Comparison of ENCODE assay signal across 15 mouse cellular contexts in the genomic region with DNA sequence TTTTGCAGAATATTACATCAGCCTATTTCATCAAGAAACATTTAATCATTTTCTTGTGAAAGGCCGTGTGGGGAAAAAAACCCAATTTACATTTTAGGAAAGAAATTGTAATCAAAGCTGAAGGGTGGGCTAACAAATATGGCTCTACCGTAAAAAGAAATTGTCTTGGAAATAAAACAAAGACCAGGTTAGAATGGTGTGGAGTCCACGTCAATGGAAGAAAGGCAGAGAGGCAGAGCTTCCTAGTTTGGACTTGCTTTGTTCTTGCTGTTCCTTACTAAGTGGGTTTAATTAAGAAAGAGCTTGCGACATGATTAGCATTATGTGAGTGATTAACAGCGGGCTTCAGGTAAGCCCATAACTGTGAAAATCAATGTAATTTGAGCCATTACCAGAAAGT. TPM values are rescaled to one million over a fixed set of nuclear protein-coding genes. Genes with fewer than 3 reads are reported as not detected.
A peak's percentile ranks its signal among the peaks of the same experiment; 100 is the strongest.
DNase-seq lines count a peak whose midpoint lies in the region; ATAC-seq lines count a peak whose summit lies in the region.
"Had no signal": no experiment of that assay in that cellular context is flagged by ENCODE, and none has a peak within 500 bp of the region (broad histone marks: within the 10 kb centered on the region; RNA-seq: fewer than 3 reads in every experiment).

No protein-coding gene starts in this region.

- peak overlapping the region; percentile 45 for H3K4me2 ChIP-seq in heart, embryonic 13.5 days
- no peak overlapping the region for H3K4me2 ChIP-seq in neural tube, embryonic 12.5 days (replicated peaks)
- no peak overlapping the region for H3K4me2 ChIP-seq in midbrain, embryonic 13.5 days (replicated peaks)
- no peak overlapping the region for H3K4me2 ChIP-seq in kidney, embryonic 15.5 days
- H3K4me2 ChIP-seq: embryonic facial prominence, embryonic 15.5 days; intestine, embryonic 15.5 days had no signal

- H3K27me3 ChIP-seq in heart, embryonic 13.5 days (replicated peaks): no peaks in the 10 kb centered on the region
- no peaks in the 10 kb centered on the region for H3K27me3 ChIP-seq in heart, embryonic 10.5 days (ENCODE audit: insufficient read depth, poor library complexity, severe bottlenecking)
- no peaks in the 10 kb centered on the region for H3K27me3 ChIP-seq in neural tube, embryonic 12.5 days (replicated peaks)
- no peaks in the 10 kb centered on the region for H3K27me3 ChIP-seq in midbrain, embryonic 13.5 days
- H3K27me3 ChIP-seq in kidney, embryonic 15.5 days: 0 out of 2 replicates have a peak, but pooled peaks cover 2% of the 10 kb centered on the region
- H3K27me3 ChIP-seq: embryonic facial prominence, embryonic 15.5 days; intestine, embryonic 15.5 days had no signal

- no peak for DNase-seq in heart, embryonic 10.5 days (ENCODE audit: low spot score)
- DNase-seq in neural tube, embryonic 10.5 days (ENCODE audit: extremely low spot score, low spot score): no peak
- DNase-seq in thymus, adult 18-20 months: no peak
- DNase-seq: adrenal gland, postnatal 25 days; kidney, postnatal 25 days; layer of hippocampus, postnatal 36 days; lung, postnatal 10 days had no signal

- 60% methylated on average over 5 of the region's 5 CpGs for WGBS in heart, embryonic 13.5 days
- WGBS in heart, embryonic 10.5 days: 69% methylated on average over 5 of the region's 5 CpGs
- 72% methylated on average over 5 of the region's 5 CpGs for WGBS in neural tube, embryonic 12.5 days
- 55% methylated on average over 5 of the region's 5 CpGs for WGBS in midbrain, embryonic 13.5 days
- WGBS in kidney, embryonic 15.5 days: 66% methylated on average over 5 of the region's 5 CpGs

- no peak overlapping the region for H3K4me3 ChIP-seq in heart, embryonic 13.5 days
- H3K4me3 ChIP-seq in heart, embryonic 10.5 days: no peak overlapping the region
- no peak overlapping the region for H3K4me3 ChIP-seq in neural tube, embryonic 12.5 days
- no peak overlapping the region for H3K4me3 ChIP-seq in midbrain, embryonic 13.5 days (replicated peaks)
- no peak overlapping the region for H3K4me3 ChIP-seq in kidney, embryonic 15.5 days (replicated peaks)
- H3K4me3 ChIP-seq: embryonic facial prominence, embryonic 15.5 days; intestine, embryonic 15.5 days had no signal

- H3K4me1 ChIP-seq in heart, embryonic 13.5 days: peaks cover 57% of the 10 kb centered on the region
- peaks cover 7% of the 10 kb centered on the region for H3K4me1 ChIP-seq in heart, embryonic 10.5 days
- H3K4me1 ChIP-seq in neural tube, embryonic 12.5 days: no peaks in the 10 kb centered on the region
- H3K4me1 ChIP-seq in midbrain, embryonic 13.5 days (replicated peaks): no peaks in the 10 kb centered on the region
- H3K4me1 ChIP-seq in kidney, embryonic 15.5 days: no peaks in the 10 kb centered on the region
- H3K4me1 ChIP-seq: embryonic facial prominence, embryonic 15.5 days; intestine, embryonic 15.5 days had no signal

- peak overlapping the region; percentile 34; the same call in 1 of the 2 replicates for H3K9ac ChIP-seq in heart, embryonic 13.5 days
- no peak overlapping the region for H3K9ac ChIP-seq in neural tube, embryonic 12.5 days
- no peak overlapping the region for H3K9ac ChIP-seq in midbrain, embryonic 13.5 days (replicated peaks)
- no peak overlapping the region for H3K9ac ChIP-seq in kidney, embryonic 15.5 days
- H3K9ac ChIP-seq: embryonic facial prominence, embryonic 15.5 days; intestine, embryonic 15.5 days; liver, embryonic 14.5 days had no signal

- peaks cover 89% of the 10 kb centered on the region for H3K36me3 ChIP-seq in heart, embryonic 13.5 days
- peaks cover 84% of the 10 kb centered on the region for H3K36me3 ChIP-seq in heart, embryonic 10.5 days
- H3K36me3 ChIP-seq in neural tube, embryonic 12.5 days: no peaks in the 10 kb centered on the region
- H3K36me3 ChIP-seq in midbrain, embryonic 13.5 days: no peaks in the 10 kb centered on the region
- H3K36me3 ChIP-seq in kidney, embryonic 15.5 days: no peaks in the 10 kb centered on the region
- H3K36me3 ChIP-seq: embryonic facial prominence, embryonic 15.5 days; intestine, embryonic 15.5 days had no signal

- no peak overlapping the region for H3K27ac ChIP-seq in heart, embryonic 13.5 days (replicated peaks)
- no peak overlapping the region for H3K27ac ChIP-seq in heart, embryonic 10.5 days
- H3K27ac ChIP-seq in neural tube, embryonic 12.5 days: no peak overlapping the region
- H3K27ac ChIP-seq in midbrain, embryonic 13.5 days: no peak overlapping the region
- no peak overlapping the region for H3K27ac ChIP-seq in kidney, embryonic 15.5 days
- H3K27ac ChIP-seq: embryonic facial prominence, embryonic 15.5 days; intestine, embryonic 15.5 days; liver, embryonic 14.5 days; stomach, postnatal 0 days had no signal

- ATAC-seq in heart, embryonic 13.5 days (ENCODE audit: extremely low read depth, insufficient number of reproducible peaks, low FRiP score, low TSS enrichment): no peak
- peak; percentile 57; the same call in 1 of the 2 replicates for ATAC-seq in neural tube, embryonic 12.5 days (ENCODE audit: low FRiP score, low read depth)
- ATAC-seq in midbrain, embryonic 13.5 days: peak; percentile 51
- ATAC-seq in kidney, embryonic 15.5 days (replicated peaks; ENCODE audit: low FRiP score): no peak
- ATAC-seq: intestine, embryonic 15.5 days had no signal

- no peaks in the 10 kb centered on the region for H3K9me3 ChIP-seq in heart, embryonic 13.5 days
- no peaks in the 10 kb centered on the region for H3K9me3 ChIP-seq in heart, embryonic 10.5 days
- H3K9me3 ChIP-seq in neural tube, embryonic 12.5 days: no peaks in the 10 kb centered on the region
- no peaks in the 10 kb centered on the region for H3K9me3 ChIP-seq in midbrain, embryonic 13.5 days
- H3K9me3 ChIP-seq in kidney, embryonic 15.5 days (replicated peaks): no peaks in the 10 kb centered on the region
- H3K9me3 ChIP-seq: embryonic facial prominence, embryonic 15.5 days; intestine, embryonic 15.5 days had no signal

RNA-seq across cellular contexts. Expression of gene Ttn, which starts 11.3 kb away (rescaled TPM):
- polyA plus RNA-seq in heart, embryonic 13.5 days (2015; fragmentation: Nextera tagmentation; extraction: Ambion mirVana): 426 and 512 TPM in 2 replicates
- polyA plus RNA-seq in heart, embryonic 10.5 days (2016; fragmentation: Nextera tagmentation; extraction: Ambion mirVana): 356 and 545 TPM in 2 replicates
- polyA plus RNA-seq in neural tube, embryonic 12.5 days (2016; fragmentation: Nextera tagmentation; extraction: Ambion mirVana): 10.6 and 17.4 TPM in 2 replicates
- 0.30 and 0.44 TPM in 2 replicates for polyA plus RNA-seq in midbrain, embryonic 13.5 days (2015; fragmentation: Nextera tagmentation; extraction: Ambion mirVana)
- polyA plus RNA-seq in kidney, embryonic 15.5 days (2015; fragmentation: Nextera tagmentation; extraction: Ambion mirVana): 9.5 and 15.2 TPM in 2 replicates

Comparison
In these comparisons a context has a peak if more than half of its experiments do, and no peak if none do; other contexts are left out.
1. ATAC-seq: peak in neural tube, embryonic 12.5 days (single experiment) and midbrain, embryonic 13.5 days (single experiment); none in heart, embryonic 13.5 days (single experiment) and kidney, embryonic 15.5 days (single experiment).
2. RNA of gene Ttn, which starts 11.3 kb away (polyA plus RNA-seq): 426 to 512 TPM in heart, embryonic 13.5 days and 356 to 545 TPM in heart, embryonic 10.5 days; 10.6 to 17.4 TPM in neural tube, embryonic 12.5 days, 9.5 to 15.2 TPM in kidney, embryonic 15.5 days and 0.30 to 0.44 TPM in midbrain, embryonic 13.5 days; every median in the first group is over 10 times any median in the second.